Comparison of ENCODE assay signal across 8 mouse cellular contexts in the genomic region with DNA sequence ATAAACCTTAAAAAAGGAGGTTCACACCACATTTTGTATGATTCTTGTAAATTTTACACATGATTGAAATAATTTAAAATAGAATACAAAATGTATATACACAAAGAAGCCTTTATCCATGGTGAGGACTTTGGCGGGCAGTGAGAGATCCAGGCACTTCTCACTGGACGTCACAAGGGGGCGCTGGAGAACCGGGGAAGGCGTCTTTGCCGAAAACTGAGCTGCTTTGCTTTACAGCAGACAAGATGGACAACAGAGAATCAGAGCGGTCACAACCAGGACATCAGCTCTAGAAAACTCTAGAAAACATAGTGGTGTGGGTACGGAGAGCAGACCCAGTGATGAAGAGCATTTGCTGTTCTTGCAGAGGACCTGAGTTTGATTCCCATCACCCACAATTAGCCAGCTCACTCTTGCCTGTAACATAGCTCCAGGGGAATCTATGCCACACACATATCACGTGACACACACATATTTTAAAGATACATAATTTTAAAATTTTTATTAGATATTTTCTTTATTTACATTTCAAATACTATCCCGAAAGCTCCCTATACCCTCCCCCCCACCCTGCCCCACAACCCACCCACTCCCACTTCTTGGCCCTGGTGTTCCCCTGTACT. TPM values are rescaled to one million over a fixed set of nuclear protein-coding genes. Genes with fewer than 3 reads are reported as not detected.
DNase-seq lines count a peak whose midpoint lies in the region; ATAC-seq and TF ChIP-seq lines count a peak whose summit lies in the region.

No protein-coding gene starts in this region.

- TF ChIP-seq CTCF in cerebellum, adult 2 months (IDR thresholded peaks at IDR 0.05; ENCODE audit: borderline replicate concordance, insufficient read depth, low read depth, low read length), result peak; percentile 98

- no peaks in the 10 kb centered on the region for H3K36me3 ChIP-seq in hindbrain, embryonic 15.5 days

- peak overlapping the region; percentile 34; the same call in 1 of the 2 replicates for H3K4me2 ChIP-seq in hindbrain, embryonic 15.5 days

- no peaks in the 10 kb centered on the region for H3K4me1 ChIP-seq in cerebellum, adult 2 months (ENCODE audit: control insufficient read depth, insufficient read depth, low read length)
- no peaks in the 10 kb centered on the region for H3K4me1 ChIP-seq in hindbrain, embryonic 15.5 days (replicated peaks)

- no peaks in the 10 kb centered on the region for H3K27me3 ChIP-seq in cerebellum, adult 2 months (ENCODE audit: control insufficient read depth, insufficient read depth, low read length)
- H3K27me3 ChIP-seq in hindbrain, embryonic 15.5 days, result no peaks in the 10 kb centered on the region

- H3K9ac ChIP-seq in hindbrain, embryonic 15.5 days, result no peak overlapping the region

- WGBS in cerebellum, adult 2 months, result 18% methylated on average over 10 of the region's 10 CpGs
- WGBS in hindbrain, embryonic 15.5 days, result 19% methylated on average over 10 of the region's 10 CpGs

- peak; percentile 70 for DNase-seq in Muller cell, postnatal 12 days (ENCODE audit: inconsistent ontology term)
- peak; percentile 70 to 86 for DNase-seq in cerebellum, adult 2 months
- DNase-seq in left cerebral cortex, adult 18-20 months (ENCODE audit: low spot score in 2 of 2), result peak; percentile 83 to 92
- peak; percentile 83 for DNase-seq in mesoderm, embryonic 11.5 days (ENCODE audit: low read depth, low spot score)
- DNase-seq in right cerebral cortex, postnatal 4 days, result peak; percentile 94
- DNase-seq in yolk sac, embryonic 10.5 days (ENCODE audit: low spot score), result peak; percentile 73

- no peak overlapping the region for H3K4me3 ChIP-seq in cerebellum, adult 2 months (replicated peaks; ENCODE audit: insufficient read depth, low read depth, low read length)
- no peak overlapping the region for H3K4me3 ChIP-seq in hindbrain, embryonic 15.5 days

- H3K9me3 ChIP-seq in hindbrain, embryonic 15.5 days, result no peaks in the 10 kb centered on the region

- TF ChIP-seq POLR2A in cerebellum, adult 2 months (IDR thresholded peaks at IDR 0.05; ENCODE audit: borderline replicate concordance, insufficient read depth, low read length), result no peak

- no peak overlapping the region for H3K27ac ChIP-seq in cerebellum, adult 2 months (ENCODE audit: insufficient read depth, low read length)
- H3K27ac ChIP-seq in hindbrain, embryonic 15.5 days (replicated peaks), result no peak overlapping the region

- ATAC-seq in frontal cortex, adult (ENCODE audit: low TSS enrichment), result peak; percentile 80; the same call in 1 of the 2 replicates
- peak; percentile 59; the same call in 1 of the 2 replicates for ATAC-seq in hindbrain, embryonic 15.5 days (ENCODE audit: low FRiP score, low read depth)

RNA-seq across cellular contexts. Expression of a gene that starts 6.0 kb away (rescaled TPM):
- polyA plus RNA-seq in cerebellum, adult 2 months (2012; rRNA removed), result 1.1 and 1.2 TPM in 2 replicates
- polyA plus RNA-seq in hindbrain, embryonic 15.5 days (2015; fragmentation: Nextera tagmentation; extraction: Ambion mirVana), result 4.1 and 7.1 TPM in 2 replicates
- total RNA-seq in left cerebral cortex, adult 18-20 months (2021), result under 1 TPM; 0.14 to 0.40 TPM

RNA-seq across cellular contexts. Expression of a gene that starts 16.1 kb away (rescaled TPM):
- 12.7 and 13.0 TPM in 2 replicates for polyA plus RNA-seq in cerebellum, adult 2 months (2012; rRNA removed)
- 15.8 and 17.8 TPM in 2 replicates for polyA plus RNA-seq in hindbrain, embryonic 15.5 days (2015; fragmentation: Nextera tagmentation; extraction: Ambion mirVana)
- 1 to 10 TPM; 6.6 to 7.3 TPM for total RNA-seq in left cerebral cortex, adult 18-20 months (2021)

RNA-seq across cellular contexts. Expression of a gene that starts 27.6 kb away (rescaled TPM):
- polyA plus RNA-seq in cerebellum, adult 2 months (2012; rRNA removed), result 55.1 and 61.1 TPM in 2 replicates
- polyA plus RNA-seq in hindbrain, embryonic 15.5 days (2015; fragmentation: Nextera tagmentation; extraction: Ambion mirVana), result 77.4 and 81.8 TPM in 2 replicates
- total RNA-seq in left cerebral cortex, adult 18-20 months (2021), result 10 to 100 TPM; 45.3 to 77.9 TPM

RNA-seq across cellular contexts. Expression of a gene that starts 48.0 kb away (rescaled TPM):
- polyA plus RNA-seq in cerebellum, adult 2 months (2012; rRNA removed), result 3.9 and 4.4 TPM in 2 replicates
- polyA plus RNA-seq in hindbrain, embryonic 15.5 days (2015; fragmentation: Nextera tagmentation; extraction: Ambion mirVana), result not detected in 2 replicates
- 1 to 10 TPM; 2.0 to 3.6 TPM for total RNA-seq in left cerebral cortex, adult 18-20 months (2021)
